Mouse (Mus musculus) T-helper 1 cell (primary cell): ENCODE results near the gene Syn3.

Experiments
- in situ Hi-C: fragments of 300-600 bp; cut with MboI, MseI; formaldehyde crosslinking; loops from one replicate; pipeline ENCODE4 v1.15.1; 2025; ENCODE audit warnings: high pct_unique_total_duplicates

Syn3 gene

DNA sequence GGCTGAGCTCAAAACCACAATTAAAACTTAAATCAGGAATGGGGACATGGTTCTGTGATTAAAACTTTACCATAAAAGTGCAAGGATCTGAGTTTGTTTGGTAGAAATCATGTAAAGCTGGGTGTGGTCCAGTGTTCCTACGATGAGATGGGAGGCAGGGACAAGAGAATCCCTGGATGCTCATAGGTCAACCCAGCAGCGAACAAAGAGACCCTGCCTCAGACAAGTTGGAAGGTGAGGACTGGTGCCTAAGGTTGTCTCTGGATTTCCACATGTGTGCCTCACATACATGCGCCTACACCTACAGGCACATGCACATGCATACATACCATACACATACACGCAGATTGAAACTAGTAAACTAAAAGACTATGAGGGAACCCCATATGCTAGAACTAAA, 389.9 kb downstream of the Syn3 start:
- in situ Hi-C loops, result loop anchor here (25.0 kb wide), 1 partner anchor 1971 kb away; no protein-coding TSS in a partner anchor

- in situ Hi-C loops, result loop anchor here (25.0 kb wide), 1 partner anchor 1970 kb away; no protein-coding TSS in a partner anchor
These were observed 391.0 kb downstream of the Syn3 start for GRCm38 (mm10) chr10:86107681-86108080.

DNA sequence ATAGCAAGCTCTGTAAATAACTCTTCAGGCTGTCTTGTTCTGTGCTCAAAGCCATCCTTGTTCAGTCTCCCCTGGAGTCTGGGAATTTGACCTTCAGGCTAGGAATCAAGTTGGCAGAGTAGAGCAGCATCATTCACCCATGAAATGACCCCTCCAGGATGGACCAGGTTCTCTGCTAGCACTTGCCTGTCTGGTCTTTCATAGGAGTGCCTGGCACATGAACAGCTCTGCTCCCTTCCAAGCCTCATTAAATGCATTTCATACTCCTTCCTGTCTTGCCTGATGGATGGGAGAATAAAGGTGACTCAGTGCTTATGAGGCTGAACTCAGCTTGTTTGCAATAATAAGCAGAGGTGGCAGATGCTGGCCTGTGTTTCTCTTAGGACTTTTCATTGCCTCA, 394.7 kb downstream of the Syn3 start:
- in situ Hi-C loops, result loop anchor here (25.0 kb wide), 1 partner anchor 1967 kb away; no protein-coding TSS in a partner anchor

DNA sequence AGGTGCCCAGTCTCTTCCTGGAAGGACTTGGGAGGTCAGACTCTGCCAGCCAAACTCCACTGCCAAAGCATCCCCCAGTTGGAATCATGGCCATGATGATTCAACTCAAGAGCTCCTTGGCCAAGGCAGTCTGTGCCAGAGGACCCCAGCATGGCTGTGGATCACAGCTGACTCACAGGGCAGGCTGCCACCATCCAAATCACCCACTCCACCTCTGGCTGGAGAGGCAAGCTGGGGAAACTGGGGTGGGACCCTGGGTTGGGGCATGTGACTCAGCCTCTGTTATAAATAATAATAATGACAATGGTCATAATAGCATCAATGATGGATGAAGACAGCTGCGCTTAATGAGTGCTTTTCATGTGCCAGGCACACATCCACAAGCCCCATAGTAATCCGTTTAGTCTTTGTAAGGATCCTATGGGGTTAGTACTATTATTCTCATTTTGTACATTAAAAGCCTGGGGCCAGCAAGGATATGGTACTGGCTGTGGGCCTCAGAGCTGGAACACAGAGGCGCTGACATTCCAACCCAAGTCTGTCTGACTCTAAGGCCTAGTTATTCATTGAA, 398.3 kb downstream of the Syn3 start:
- in situ Hi-C loops, result loop anchor here (25.0 kb wide), 1 partner anchor 1963 kb away; no protein-coding TSS in a partner anchor

- in situ Hi-C loops, result no loop called here
These were observed 400.3 kb downstream of the Syn3 start for GRCm38 (mm10) chr10:86098363-86098762.

- in situ Hi-C loops, result no loop called here
These were observed 405.3 kb downstream of the Syn3 start for GRCm38 (mm10) chr10:86093109-86094035.

GRCm38 (mm10) chr10:86091919-86092318, 406.8 kb downstream of the Syn3 start:
- in situ Hi-C loops, result no loop called here

DNA sequence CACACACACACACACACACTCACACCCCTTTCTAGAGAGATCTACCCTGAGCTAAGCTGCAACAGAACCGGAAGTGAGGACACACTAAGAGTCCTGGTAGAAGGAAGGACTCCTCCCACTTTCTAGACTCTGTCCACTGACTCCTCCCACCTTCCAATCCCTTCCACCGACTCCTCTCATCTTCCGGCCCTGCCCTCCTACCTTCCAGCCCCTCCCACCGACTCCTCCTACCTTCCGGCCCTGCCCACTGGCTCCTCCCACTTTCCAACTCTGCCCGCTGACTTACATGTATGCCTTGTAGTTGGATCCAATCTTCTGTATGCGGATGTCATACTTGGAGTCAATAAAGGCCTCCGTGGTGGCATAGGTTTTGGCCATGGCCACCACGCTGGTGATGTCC, 418.8 kb downstream of the Syn3 start:
- in situ Hi-C loops, result no loop called here

- in situ Hi-C loops, result no loop called here
These were observed 419.9 kb downstream of the Syn3 start for GRCm38 (mm10) chr10:86078761-86079160.

GRCm38 (mm10) chr10:86077272-86077671, 421.4 kb downstream of the Syn3 start:
- in situ Hi-C loops, result no loop called here

DNA sequence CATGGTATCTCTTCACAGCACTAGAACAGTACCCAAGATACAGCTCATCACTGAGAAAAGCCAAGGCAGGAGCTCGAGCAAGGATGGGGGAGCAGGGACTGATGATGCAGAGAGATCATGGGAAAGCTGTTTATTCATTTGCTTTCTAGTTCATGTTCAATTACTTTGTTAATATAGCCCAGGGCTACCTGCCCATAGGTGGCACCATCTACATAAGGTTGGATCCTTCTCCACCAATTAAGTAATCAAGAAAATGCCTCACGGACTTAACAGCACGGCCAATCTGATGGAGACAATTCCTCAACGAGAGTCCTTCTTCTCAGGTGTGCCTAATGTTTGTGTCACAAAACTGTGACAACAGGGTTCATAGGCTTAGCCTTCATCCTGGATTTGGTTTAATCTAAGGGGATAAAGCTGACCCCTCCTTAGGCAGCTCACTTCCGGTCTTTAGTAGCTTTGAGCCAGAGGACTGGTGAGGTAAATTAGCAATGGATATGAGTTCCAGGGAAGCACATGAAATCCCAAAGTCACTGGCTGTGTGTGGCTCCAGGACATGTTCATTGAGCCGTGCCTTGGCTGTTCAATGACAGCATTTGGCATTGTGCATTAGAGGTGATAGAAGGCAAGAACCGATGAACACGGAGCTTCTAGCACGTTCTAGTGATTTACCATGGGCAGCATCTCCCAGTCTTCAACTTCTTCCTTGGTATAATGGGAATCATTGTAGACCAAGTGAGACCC, 423.6 kb downstream of the Syn3 start:
- in situ Hi-C loops, result no loop called here

DNA sequence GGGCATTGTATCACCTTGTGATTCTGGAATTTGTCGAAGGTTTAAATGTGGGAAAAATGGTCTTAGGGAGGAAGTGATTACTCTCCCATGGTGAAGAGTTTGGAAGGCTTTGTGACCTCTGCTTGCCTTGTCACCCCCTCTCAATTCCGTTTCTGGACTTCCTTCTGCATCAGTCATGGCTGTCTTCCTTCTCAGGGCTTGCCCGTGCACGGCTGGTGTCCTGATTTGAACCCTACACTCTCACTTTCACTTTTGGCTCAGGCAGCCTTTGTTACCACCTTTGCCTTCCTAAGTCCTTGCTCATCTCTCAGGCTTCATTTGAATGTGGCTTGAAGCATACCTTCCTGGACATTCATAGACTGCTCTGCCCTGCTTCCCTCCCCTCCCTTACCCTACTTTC, 424.6 kb downstream of the Syn3 start:
- in situ Hi-C loops, result no loop called here

GRCm38 (mm10) chr10:86070751-86071150, 427.9 kb downstream of the Syn3 start:
- in situ Hi-C loops, result no loop called here

DNA sequence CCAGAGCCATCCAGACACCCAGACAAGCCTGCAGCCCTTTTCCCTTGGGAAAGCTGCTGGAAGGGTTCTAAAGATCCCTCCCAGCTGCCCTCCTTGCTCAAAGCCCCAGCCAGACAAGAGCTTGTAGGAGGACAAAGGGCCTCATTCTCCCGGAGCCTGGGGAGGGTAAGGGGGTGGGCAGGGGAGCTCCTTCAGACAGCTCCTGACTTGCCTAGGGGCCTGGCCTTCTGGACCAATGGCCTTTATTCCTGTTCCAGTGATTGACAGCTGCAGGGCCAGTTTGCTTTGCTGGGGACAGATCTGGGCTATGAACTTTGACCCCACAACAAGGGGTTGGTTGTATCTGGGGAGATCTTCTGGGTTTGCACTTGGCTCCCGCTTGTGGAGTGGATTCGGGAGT, 429.4 kb downstream of the Syn3 start:
- in situ Hi-C loops, result loop anchor here (5.0 kb wide), 2 partner anchors 218 to 383 kb away; no protein-coding TSS in a partner anchor

DNA sequence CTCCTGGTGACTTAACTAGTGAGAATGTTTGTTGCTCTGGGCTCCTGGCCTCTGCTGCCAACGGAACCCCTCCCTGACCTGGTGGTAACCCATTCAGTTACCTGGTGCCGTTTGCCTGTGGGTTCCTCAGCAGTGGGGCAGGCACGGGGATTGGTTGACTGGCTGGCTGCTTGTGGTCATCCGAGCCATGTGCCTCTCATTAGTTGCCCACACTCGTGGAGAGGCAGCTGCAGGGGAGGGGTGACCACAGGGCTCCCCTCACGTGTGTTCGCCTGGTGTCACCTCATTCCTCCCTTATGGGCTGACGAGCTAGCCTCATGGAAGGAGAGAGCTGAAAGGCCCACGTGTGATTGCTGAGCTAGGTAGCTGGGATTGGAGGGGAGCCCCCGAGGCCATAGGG, 430.8 kb downstream of the Syn3 start:
- in situ Hi-C loops, result loop anchor here (5.0 kb wide), 2 partner anchors 219 to 384 kb away; no protein-coding TSS in a partner anchor

DNA sequence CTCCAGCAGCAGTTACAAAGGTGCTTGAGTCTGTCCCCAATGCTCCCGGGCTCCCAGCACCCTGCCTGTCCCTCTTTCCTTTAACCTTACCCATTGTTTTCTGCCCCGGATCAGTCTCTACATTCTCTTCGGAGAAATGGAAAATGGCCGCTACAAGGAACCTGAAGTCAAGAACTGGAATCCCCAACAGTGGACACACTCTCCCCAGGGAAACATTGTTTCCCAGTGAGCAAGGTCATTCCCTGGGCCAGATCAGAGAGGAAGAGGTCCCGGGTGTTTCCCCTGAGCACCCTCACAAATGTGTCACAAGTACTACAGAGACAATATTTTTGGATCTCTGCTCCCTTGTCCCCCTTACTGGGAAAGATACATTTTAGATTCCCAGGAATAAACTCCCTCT, 432.0 kb downstream of the Syn3 start:
- in situ Hi-C loops, result loop anchor here (5.0 kb wide), 2 partner anchors 221 to 386 kb away; no protein-coding TSS in a partner anchor

DNA sequence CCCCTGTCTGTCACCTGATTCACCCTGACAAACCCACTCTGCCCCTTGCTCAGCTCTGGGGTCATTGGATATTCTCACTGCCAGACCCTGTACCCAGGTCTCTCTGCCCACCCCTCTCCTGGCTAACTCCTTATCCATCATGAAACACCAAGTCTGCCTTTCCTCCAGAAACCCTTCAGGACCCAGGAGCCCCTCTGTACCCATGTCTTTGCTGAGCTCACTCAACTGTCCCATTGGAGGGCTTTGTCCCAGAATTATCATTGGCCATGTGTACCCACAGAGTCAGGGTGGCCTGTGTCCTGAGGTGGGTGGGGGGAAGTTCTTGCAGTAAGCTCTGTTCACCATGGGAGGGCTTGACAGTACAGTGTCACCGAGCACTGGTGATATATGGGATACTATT, 433.0 kb downstream of the Syn3 start:
- in situ Hi-C loops, result loop anchor here (5.0 kb wide), 2 partner anchors 222 to 387 kb away; no protein-coding TSS in a partner anchor

DNA sequence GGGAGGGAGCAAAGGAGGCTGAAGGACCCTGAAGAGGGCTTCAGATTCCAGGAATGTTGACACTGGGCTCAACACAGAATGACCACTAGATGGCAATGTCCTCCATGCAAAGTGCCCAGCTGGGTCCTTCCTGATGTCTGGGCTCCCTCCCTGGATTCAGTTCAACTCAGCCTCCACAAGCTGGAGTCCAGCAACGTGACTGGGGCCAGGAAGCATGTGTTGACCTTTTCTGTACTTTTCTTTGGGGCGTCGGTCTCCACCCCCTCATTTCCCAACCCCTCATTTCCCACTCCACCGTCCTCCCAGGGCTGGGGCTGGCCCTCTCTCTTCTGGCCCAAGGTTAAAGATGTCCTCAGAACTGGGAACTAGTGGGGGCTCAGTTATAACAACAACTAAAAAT, 433.8 kb downstream of the Syn3 start:
- in situ Hi-C loops, result loop anchor here (5.0 kb wide), 2 partner anchors 222 to 387 kb away; no protein-coding TSS in a partner anchor

DNA sequence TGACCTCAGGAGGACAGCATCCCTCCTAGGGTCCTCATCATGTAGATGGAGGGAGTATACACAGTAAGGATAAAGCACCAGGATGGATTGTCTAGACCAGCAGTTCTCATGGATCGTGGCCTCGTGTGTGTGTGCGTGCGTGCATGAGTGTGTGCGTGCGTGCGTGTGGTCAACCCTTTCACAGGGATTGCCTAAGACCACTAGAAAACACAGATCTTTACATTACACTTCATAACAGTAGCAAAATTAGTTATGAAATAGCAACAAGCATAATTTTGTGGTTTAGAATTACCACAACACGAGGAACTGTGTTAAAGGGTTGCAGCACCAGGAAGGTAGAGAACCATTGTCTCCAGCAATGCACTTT, 435.7 kb downstream of the Syn3 start:
- in situ Hi-C loops, result no loop called here

DNA sequence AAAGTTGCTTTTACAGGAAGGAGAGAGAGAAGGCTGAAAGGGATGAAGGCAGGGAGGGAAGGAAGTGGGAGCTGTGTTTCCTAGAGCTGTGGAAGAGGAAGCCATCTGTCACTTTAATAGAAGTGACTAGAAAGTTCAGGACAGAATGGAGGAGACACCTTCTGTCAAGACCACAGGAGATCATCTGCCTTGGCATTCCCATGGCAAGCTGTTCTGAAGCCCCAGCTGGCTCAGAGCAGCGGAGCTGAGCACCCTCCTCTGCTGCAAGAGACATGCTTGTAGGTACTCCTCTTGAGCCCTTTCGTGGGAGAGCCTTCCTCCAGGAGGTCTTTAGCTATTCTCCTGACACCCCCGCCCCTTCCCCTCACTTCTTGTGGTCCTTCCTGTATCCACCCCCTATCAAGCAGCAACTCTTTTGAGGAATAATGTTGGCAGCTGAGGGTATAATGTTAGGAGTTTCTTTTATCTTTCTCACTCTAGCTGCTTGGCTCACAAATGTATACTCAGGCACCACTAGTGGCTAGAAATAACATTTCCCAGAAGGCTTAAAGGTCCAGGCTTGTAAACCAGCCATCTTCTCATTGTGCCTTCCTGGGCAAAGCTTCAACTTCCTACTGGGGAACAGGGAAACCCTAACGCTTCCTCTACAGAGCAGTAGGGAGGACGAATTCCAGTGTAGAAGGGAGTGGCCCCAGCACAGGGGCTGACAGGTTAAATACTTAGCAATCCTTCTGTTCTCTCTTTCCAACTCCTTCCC, 436.3 kb downstream of the Syn3 start:
- in situ Hi-C loops, result no loop called here

- in situ Hi-C loops, result no loop called here
These were observed 438.4 kb downstream of the Syn3 start for GRCm38 (mm10) chr10:86060267-86060666.
